Mouse (Mus musculus) ZHBTc4 (cell line): Measurements from ENCODE around the gene Aurka.
A peak's percentile ranks its signal among the peaks of the same experiment; 100 is the strongest.

Experiments used
- DNase-seq: peaks from one replicate; pipeline ENCODE4 v3.0.0-alpha.2; 2011; ENCODE audit warnings: low read depth, low spot score

Gene Aurka

GRCm38 (mm10) chr2:172381898-172382297, 11.6 kb upstream of the Aurka start:
- no peak for DNase-seq

- DNase-seq = no peak
Observed at GRCm38 (mm10) chr2:172381341-172381740, 11.0 kb upstream of the Aurka start.

DNA sequence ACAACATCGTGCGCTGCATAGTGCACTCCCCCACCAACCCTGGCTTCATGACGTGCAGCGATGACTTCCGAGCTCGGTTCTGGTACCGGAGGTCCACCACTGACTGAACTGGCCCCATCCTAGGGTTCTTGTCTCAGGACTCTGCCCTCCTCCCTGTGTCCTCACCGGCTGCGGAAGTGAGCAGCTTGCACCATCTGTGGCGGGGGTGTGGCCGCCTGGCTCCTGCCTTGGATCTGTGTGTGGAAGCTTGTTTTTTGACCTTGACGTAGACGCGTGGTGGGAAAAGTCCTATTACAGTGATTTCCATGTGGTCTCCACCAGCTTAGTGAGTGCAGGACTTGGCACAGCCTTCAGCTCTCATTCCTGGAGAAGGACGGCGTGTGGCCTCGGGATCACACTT, 10.2 kb upstream of the Aurka start:
- peak; percentile 54 for DNase-seq

- peak; percentile 59 for DNase-seq
Observed at GRCm38 (mm10) chr2:172378332-172378731, 8.0 kb upstream of the Aurka start.

DNA sequence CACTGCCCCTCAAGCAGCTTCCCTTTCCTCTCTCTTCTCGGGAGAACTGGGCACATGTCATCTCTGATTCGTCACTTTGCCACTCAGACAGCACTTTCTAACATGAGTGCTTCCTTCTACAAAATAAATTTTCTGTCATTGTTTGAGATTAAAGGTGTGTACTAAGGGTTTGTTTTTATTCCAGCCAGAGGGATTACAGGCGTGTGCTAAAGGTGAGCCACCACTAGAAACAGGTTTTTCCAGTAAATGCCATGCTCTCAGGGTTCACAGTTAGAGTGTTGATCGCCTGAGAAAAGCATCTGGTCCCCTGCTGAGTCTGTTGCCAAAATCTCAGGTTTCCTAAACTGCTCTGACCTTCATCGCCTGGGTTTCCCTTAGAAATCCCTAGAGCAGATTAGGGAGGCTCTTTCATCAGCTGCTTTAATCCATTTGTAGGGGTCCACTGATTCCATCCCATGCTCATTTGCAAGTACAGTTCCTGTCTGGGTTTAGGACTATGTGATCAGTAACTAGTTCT, 6.7 kb upstream of the Aurka start:
- DNase-seq = peak; percentile 38

- no peak for DNase-seq
Observed at GRCm38 (mm10) chr2:172376551-172376950, 6.2 kb upstream of the Aurka start.

DNA sequence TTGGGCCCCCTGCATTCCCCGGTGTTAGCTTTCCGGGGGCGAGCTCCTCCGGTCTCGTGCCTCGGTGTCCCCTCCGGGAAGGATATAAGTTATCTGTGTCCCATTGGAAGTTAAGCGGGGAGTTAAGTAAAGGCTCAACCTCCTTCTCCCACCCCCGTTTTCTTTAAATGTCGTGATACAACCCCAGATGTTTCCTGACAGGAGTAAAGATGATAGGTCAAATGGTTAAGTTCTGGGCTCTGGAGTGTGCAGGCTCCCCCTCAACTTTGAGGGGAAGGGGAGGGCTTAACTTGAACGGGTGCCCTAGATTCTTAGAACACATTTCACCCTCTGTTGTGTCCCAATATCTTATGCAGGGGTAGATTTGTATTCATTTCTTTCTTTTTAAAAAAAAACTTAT, 923 bp upstream of the Aurka start:
- DNase-seq = no peak

DNA sequence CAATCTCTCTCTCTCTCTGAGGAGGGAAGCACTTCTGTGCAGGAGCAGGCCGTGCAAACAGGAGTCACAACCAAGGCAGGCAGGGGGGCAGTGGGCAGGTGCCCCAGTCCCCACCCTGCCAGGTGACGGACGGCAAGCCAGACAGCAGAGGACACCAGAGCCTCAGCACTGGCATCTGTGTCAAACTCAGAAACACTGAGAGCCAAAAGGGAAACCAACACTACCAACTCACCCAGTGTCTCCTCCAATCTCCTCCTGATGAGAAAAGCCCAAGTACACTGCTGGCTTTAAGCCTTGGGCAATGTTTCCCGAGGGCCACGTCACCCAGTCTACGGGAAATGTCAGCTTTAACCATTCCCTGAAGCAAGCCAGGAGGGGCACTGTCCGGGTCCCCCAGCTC, 7.2 kb downstream of the Aurka start:
- DNase-seq = no peak

GRCm38 (mm10) chr2:172355833-172356232, 14.5 kb downstream of the Aurka start:
- DNase-seq = no peak

GRCm38 (mm10) chr2:172354761-172355160, 15.6 kb downstream of the Aurka start:
- DNase-seq = no peak

GRCm38 (mm10) chr2:172353218-172353617, 17.1 kb downstream of the Aurka start:
- no peak for DNase-seq

- DNase-seq = no peak
Observed at GRCm38 (mm10) chr2:172350773-172351172, 19.6 kb downstream of the Aurka start.

- DNase-seq = peak; percentile 67
Observed at GRCm38 (mm10) chr2:172349776-172350175, 20.6 kb downstream of the Aurka start.

- no peak for DNase-seq
Observed at GRCm38 (mm10) chr2:172348297-172348950, 21.9 kb downstream of the Aurka start.

GRCm38 (mm10) chr2:172346933-172347611, 23.3 kb downstream of the Aurka start:
- no peak for DNase-seq

GRCm38 (mm10) chr2:172346034-172346929, 24.1 kb downstream of the Aurka start:
- DNase-seq = peak; percentile 42

- peak; percentile 99 for DNase-seq
Observed at GRCm38 (mm10) chr2:172345258-172345738, 25.0 kb downstream of the Aurka start, which contains the start of gene Fam210b. Fam210b (plus strand) TSS chr2:172345565.

GRCm38 (mm10) chr2:172344669-172345068, 25.7 kb downstream of the Aurka start:
- no peak for DNase-seq

DNA sequence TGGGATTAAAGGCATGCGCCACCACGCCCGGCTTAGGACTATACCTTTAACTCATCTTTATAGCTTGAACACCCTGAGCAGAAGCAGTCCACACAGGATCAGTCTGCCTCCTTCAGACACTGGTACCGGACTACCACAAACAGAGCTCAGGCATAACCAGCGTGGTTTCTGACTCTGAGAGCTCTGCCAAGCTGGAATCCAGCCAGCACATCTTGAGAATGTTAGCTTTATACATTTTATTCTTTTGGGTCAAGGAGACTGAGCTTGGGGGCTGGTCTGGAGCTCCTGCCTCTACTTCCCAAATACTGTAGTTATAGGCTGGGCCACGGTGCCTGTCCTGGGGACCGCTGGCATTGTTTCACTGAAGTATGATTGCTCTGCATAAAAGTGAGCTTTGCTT, 26.6 kb downstream of the Aurka start:
- no peak for DNase-seq

GRCm38 (mm10) chr2:172341606-172342005, 28.7 kb downstream of the Aurka start:
- DNase-seq = no peak

- DNase-seq = no peak
Observed at GRCm38 (mm10) chr2:172340936-172341335, 29.4 kb downstream of the Aurka start.
